Mouse (Mus musculus) heart, adult 2 months (tissue): ENCODE results near the gene Rnaseh2c. TPM values are rescaled to one million over a fixed set of nuclear protein-coding genes. Genes with fewer than 3 reads are reported as not detected.

ENCODE experiments used
- DNase-seq, 2 experiments: peaks; one replicate each; pipeline ENCODE4 v3.0.0; 2021
- H3K27ac ChIP-seq: fragments of 200-600 bp; 2 replicates; pipeline ENCODE4 v1.8.1; 2022
- H3K27me3 ChIP-seq: fragments of 200-500 bp; 2 replicates; pipeline ENCODE4 v1.6.1; 2012; ENCODE audit warnings: mild to moderate bottlenecking, low read length, inconsistent platforms, mixed read lengths; ENCODE audit not compliant: control insufficient read depth, insufficient read depth
- H3K36me3 ChIP-seq: fragments of 200-500 bp; 2 replicates; pipeline ENCODE4 v1.6.1; 2012; ENCODE audit warnings: low read length, inconsistent platforms; ENCODE audit not compliant: control insufficient read depth, insufficient read depth
- H3K4me1 ChIP-seq: fragments of 200-500 bp; 2 replicates; pipeline ENCODE4 v1.6.1; 2011; ENCODE audit warnings: low read length; ENCODE audit not compliant: control insufficient read depth, insufficient read depth
- H3K4me3 ChIP-seq: fragments of 200-600 bp; 2 replicates; pipeline ENCODE4 v1.8.1; 2022
- H3K79me2 ChIP-seq: fragments of 200-500 bp; replicated peaks from 2 replicates; pipeline ENCODE4 v1.6.1; 2012; ENCODE audit warnings: mild to moderate bottlenecking, inconsistent platforms, low read length, moderate library complexity, mixed read lengths; ENCODE audit not compliant: control insufficient read depth, insufficient read depth
- H3K9ac ChIP-seq: fragments of 200-500 bp; 2 replicates; pipeline ENCODE4 v1.6.1; 2012; ENCODE audit warnings: low read depth, mild to moderate bottlenecking, control low read depth, inconsistent platforms, low read length, mixed read lengths
- CTCF ChIP-seq: fragments of 200-600 bp; IDR thresholded peaks from 2 replicates; pipeline ENCODE4 v1.8.1; 2022; ENCODE audit warnings: antibody characterized with exemption, mild to moderate bottlenecking, moderate library complexity
- EP300 ChIP-seq: fragments of 200-500 bp; IDR thresholded peaks from 2 replicates; pipeline ENCODE4 v1.6.1; 2011; ENCODE audit warnings: low read depth, low read length, control low read depth; ENCODE audit not compliant: insufficient read depth
- POLR2A ChIP-seq: fragments of 200-500 bp; IDR thresholded peaks from 2 replicates; pipeline ENCODE4 v1.6.1; 2011; ENCODE audit warnings: mild to moderate bottlenecking, low read depth, low read length, control low read depth; ENCODE audit not compliant: insufficient read depth
- WGBS: fragments of 180-500 bp; shearing (Covaris S2); methylation state at CpG from one replicate; pipeline ENCODE4 v1.1.7; 2018; 5-methylcytosine and 5-hydroxymethylcytosine counted together
- intact Hi-C: fragments of 180-260 bp; cut with DNase I; formaldehyde crosslinking; loops from one replicate; pipeline ENCODE4 v1.15.1; 2025
- polyA plus RNA-seq: library from polyadenylated mRNA; depleted of rRNA; stranded (reverse); fragments of >200 nt; gene quantifications from 2 replicates; pipeline ENCODE4 v1.2.3, GENCODE M21; 2012
- total RNA-seq, 2 experiments: library from RNA; stranded (reverse); gene quantifications; 2 replicates each; pipeline ENCODE4 v1.2.3; 2021

Gene Rnaseh2c
- total and polyA plus RNA-seq, 3 experiments = 37.1 to 58.6 (median 50.2) TPM

DNA sequence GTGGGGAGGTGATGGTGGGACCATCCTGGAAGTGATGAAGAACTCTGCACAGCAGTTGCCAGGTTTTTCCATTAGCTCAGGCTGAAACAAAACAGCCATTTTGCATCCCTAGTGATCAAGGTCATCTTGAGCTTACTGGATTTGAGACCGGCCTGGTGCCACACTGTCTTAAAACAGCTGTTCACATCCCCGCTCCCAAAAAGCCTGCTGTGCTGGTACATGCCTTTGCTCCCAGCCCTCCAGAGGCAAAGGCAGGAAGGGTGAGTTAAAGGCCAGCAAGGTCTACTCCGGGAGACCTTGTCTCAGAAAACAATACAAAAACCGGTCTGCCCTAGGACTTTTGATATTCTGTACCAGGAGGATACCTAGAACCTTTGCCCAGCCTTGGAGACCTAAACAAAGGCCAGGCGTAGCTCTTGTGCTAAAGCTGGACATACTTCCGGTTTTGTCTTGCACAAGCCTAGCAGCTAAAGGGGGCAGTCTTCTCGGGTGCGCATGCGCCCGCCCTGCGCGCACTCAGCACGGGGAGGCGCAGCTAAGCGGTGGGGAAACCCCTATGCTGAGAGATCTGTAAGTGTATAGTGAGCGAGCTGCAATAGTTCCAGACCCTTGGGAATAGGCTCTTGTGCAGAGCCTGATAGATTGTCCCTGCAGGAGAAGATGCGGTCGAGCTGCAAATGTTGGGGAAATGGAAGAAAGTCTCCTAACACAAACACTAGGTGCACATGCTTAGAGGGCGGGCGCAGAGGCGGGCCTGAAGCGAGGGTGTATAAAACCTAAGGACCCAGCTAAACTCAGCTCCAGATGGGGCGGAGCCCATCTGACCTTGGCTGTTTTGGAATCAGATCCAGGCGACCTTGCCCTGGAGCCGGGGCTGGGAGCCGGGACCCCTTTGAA is 47.0 kb downstream of the Rnaseh2c start:
- Histone ChIP-seq H3K4me3 (peak overlapping the region; percentile 46), H3K27me3 (no peaks in the 10 kb centered on the region), H3K4me1 (peaks cover 11% of the 10 kb centered on the region), H3K36me3 (peaks cover 2% of the 10 kb centered on the region; the same call in 1 of the 2 replicates), H3K27ac (peak overlapping the region; percentile 84), H3K79me2 (no peaks in the 10 kb centered on the region), H3K9ac (peak overlapping the region; percentile 18)
- TF ChIP-seq EP300 (peak; percentile 73), CTCF (peak; percentile 47), POLR2A (peak; percentile 61; the same call in 1 of the 2 replicates)
- peak; percentile 85 to 90 for DNase-seq
- WGBS = 5% methylated on average over 26 of the region's 26 CpGs
- intact Hi-C loops = loop anchor here (2.0 to 5.0 kb wide), 3 partner anchors 14 to 79 kb away; partner anchors contain the start of genes Ehbp1l1, Fam89b, Map3k11 and Pcnx3

GRCm38 (mm10) chr19:5649298-5649741 is 47.6 kb downstream of the Rnaseh2c start:
- Histone ChIP-seq H3K4me3 (peak overlapping the region; percentile 46), H3K27ac (peak overlapping the region; percentile 84), H3K4me1 (peaks cover 11% of the 10 kb centered on the region), H3K79me2 (no peaks in the 10 kb centered on the region), H3K36me3 (peaks cover 2% of the 10 kb centered on the region; the same call in 1 of the 2 replicates), H3K27me3 (no peaks in the 10 kb centered on the region), H3K9ac (peak overlapping the region; percentile 18)
- TF ChIP-seq CTCF (no peak), EP300 (no peak), POLR2A (no peak; the same call in 1 of the 2 replicates)
- 45% methylated on average over 6 of the region's 6 CpGs for WGBS
- peak; percentile 62 to 72 for DNase-seq
- intact Hi-C loops = loop anchor here (2.0 to 5.0 kb wide), 3 partner anchors 13 to 78 kb away; partner anchors contain the start of genes Ehbp1l1, Fam89b, Map3k11 and Pcnx3

DNA sequence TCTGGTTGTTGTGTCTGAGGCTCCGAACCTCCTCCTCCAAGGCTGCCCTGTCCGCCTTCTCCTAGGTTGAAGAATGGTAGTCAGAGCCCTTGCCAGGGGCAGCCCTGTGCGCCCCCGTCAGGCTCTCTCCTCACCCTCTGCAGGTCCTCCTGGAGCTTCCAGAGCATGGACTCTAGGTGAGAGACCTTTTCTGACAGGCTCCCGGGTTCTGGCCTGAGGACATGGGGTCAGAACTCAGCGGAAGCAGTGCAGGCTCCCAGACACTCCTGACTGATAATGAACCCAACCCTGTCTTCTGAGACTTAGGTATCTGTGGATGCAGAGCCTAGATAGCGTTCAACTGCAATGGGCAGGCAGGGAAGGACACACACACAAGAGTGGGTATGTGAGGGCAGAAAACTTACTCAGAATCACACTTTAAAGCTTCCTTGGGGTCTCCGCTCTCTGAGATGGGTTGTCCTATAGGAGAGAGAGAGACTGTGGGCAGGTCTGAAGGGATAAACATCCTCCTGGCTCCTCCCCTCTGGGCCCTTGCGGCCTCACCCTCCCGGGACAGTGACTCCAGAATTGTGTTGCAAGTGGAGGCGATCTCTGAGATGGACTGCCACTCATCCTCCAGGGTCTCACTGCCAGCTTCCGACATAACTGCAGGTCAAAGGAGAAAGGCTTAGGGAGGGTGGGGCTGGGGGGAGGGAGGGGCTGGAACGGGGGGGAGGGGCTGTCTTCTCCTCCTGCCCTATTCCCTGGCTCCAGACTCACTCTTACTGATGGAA is 50.0 kb downstream of the Rnaseh2c start:
- WGBS = 73% methylated on average over 13 of the region's 13 CpGs

DNA sequence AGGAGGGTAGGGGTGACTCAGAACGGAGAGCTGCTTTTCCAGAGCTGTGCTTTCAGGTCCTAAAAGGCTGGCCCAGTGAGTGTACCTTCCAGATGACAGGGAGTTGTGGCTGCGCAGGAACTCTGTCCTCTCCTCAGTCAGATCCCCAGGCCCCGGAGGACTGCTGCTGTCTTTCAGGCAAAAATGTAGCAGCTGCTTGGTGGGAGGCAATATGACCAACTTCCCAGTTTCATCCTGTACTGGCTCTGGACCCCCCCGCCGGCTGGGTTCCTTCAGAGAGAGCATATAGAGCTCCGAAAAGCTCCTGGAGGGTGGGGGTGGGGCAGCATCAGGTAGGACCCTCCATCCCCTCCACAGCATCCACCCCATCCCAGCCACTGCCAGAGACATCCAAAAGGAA is 50.9 kb downstream of the Rnaseh2c start:
- no peak overlapping the region for H3K4me3 ChIP-seq
- TF ChIP-seq CTCF (no peak), POLR2A (no peak), EP300 (no peak)
- peaks cover 11% of the 10 kb centered on the region for H3K4me1 ChIP-seq
- 87% methylated on average over 6 of the region's 6 CpGs for WGBS
- no peaks in the 10 kb centered on the region for H3K79me2 ChIP-seq
- intact Hi-C loops = no loop called here
- DNase-seq = no peak
- H3K9ac ChIP-seq = no peak overlapping the region
- peaks cover 2% of the 10 kb centered on the region; the same call in 1 of the 2 replicates for H3K27me3 ChIP-seq
- H3K27ac ChIP-seq = no peak overlapping the region
- H3K36me3 ChIP-seq = peaks cover 2% of the 10 kb centered on the region; the same call in 1 of the 2 replicates

More for the DNA sequence above, 50.0 kb downstream of the Rnaseh2c start:
- Histone ChIP-seq H3K27ac (no peak overlapping the region), H3K4me1 (peaks cover 11% of the 10 kb centered on the region), H3K4me3 (no peak overlapping the region), H3K27me3 (peaks cover 2% of the 10 kb centered on the region; the same call in 1 of the 2 replicates), H3K36me3 (peaks cover 2% of the 10 kb centered on the region; the same call in 1 of the 2 replicates), H3K79me2 (no peaks in the 10 kb centered on the region), H3K9ac (no peak overlapping the region)
- TF ChIP-seq EP300 = no peak
- no peak for TF ChIP-seq POLR2A
- no peak for TF ChIP-seq CTCF
- intact Hi-C loops = no loop called here
- DNase-seq = no peak

DNA sequence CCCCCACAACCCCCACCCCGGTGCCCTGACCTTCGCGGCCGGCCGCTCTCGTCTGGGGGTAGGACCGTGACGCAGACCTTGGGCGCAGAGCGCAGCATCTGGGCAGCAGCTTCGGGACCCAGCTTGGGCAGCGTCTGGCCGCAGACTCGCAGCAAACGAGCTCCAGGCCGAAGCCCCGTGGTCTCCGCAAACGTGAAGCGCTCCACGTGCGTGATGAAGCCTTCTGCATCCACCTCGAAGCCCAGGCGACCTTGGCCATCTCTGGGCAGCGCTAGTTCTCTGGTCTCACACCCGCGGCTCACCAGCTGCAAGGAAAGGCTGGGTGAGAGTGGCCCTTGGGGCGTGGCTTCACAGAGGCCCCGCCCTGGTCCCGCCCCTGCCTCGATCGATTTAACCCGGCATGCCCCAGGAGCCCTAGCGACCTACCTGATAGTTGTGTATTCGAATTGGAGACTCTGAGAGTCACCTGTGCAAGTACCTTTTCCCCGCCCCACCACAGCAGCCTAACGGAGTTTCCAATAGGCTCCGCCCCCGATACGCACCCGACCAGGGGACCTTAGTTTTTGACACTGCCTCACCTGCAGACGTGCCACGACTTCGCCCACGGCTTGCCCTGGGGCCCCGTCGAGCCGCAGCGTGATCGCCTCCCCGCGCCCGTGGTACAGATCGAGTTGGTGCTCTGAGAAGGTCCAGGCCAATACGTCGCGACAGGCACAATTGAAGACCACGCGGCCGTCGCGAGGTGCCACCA is 52.5 kb downstream of the Rnaseh2c start:
- Histone ChIP-seq H3K27me3 (peaks cover 2% of the 10 kb centered on the region; the same call in 1 of the 2 replicates), H3K9ac (0 out of 2 replicates have a peak overlapping the region, but pooled peaks have one; percentile 11), H3K27ac (no peak overlapping the region), H3K36me3 (no peaks in the 10 kb centered on the region), H3K4me1 (peaks cover 4% of the 10 kb centered on the region), H3K4me3 (no peak overlapping the region), H3K79me2 (no peaks in the 10 kb centered on the region)
- TF ChIP-seq CTCF = no peak
- DNase-seq = no peak
- WGBS = 58% methylated on average over 62 of the region's 62 CpGs
- intact Hi-C loops = no loop called here
